Mouse (Mus musculus): Measurements from ENCODE around the gene En2. TPM values are rescaled to one million over a fixed set of nuclear protein-coding genes. Genes with fewer than 3 reads are reported as not detected.

Gene En2
- polyA plus RNA-seq, 1 experiment, result not detected

DNA sequence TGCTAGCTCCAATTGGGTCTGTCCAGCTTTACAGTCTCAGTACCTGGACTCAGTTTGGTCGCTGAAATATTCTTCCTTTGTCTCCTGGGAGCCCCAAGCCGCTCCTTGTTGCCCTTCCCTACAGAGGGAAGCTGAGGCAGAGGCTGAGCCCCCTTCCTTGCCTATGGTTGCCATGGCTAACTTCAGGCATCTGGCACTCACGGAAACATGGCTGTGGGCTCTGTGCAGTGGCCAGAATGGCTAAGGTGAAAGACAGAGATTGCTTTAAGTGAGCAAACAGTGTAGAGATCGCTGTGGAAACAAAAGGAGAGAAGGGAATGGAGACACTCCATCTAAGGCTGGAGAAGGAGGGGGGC, 26.6 kb downstream of the En2 start:
- TF ChIP-seq POLR2A (IDR thresholded peaks at IDR 0.05; ENCODE audit: borderline replicate concordance, extremely low read depth, low read depth, low read length) (no peak), CTCF (IDR thresholded peaks at IDR 0.05; ENCODE audit: insufficient read depth, low read length) (no peak)
- WGBS, result 53% methylated on average over 4 of the region's 4 CpGs
- no peaks in the 10 kb centered on the region for H3K4me1 ChIP-seq (ENCODE audit: control insufficient read depth, insufficient read depth, low read length)
- H3K4me3 ChIP-seq (replicated peaks; ENCODE audit: extremely low read depth, low read depth, low read length), result no peak overlapping the region
- no peak for DNase-seq

DNA sequence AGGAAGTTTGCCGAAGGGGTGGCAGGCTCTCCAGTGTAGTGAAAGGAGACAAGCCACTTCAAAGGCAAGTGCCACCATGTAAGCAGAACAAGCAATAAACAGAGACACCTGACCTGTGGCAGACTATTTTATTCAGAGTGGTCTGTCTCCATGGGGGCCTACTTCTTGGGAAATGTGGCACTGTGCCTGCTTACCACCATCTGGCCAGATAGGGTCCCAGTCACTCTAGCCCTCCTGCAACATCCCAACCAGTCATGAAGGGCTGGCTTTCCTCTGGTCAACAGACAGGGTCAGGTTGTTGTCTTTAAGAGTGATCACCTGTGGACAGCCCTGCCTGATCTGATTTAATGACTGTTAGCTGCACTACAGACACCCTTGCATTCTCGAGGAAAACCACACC, 30.0 kb downstream of the En2 start:
- H3K4me3 ChIP-seq (replicated peaks; ENCODE audit: extremely low read depth, low read depth, low read length), result no peak overlapping the region
- 26% methylated on average over 2 of the region's 2 CpGs for whole genome bisulfite sequencing
- DNase-seq, result no peak
- TF ChIP-seq POLR2A (IDR thresholded peaks at IDR 0.05; ENCODE audit: borderline replicate concordance, extremely low read depth, low read depth, low read length) (no peak), CTCF (IDR thresholded peaks at IDR 0.05; ENCODE audit: insufficient read depth, low read length) (no peak)
- no peaks in the 10 kb centered on the region for H3K4me1 ChIP-seq (ENCODE audit: control insufficient read depth, insufficient read depth, low read length)

DNA sequence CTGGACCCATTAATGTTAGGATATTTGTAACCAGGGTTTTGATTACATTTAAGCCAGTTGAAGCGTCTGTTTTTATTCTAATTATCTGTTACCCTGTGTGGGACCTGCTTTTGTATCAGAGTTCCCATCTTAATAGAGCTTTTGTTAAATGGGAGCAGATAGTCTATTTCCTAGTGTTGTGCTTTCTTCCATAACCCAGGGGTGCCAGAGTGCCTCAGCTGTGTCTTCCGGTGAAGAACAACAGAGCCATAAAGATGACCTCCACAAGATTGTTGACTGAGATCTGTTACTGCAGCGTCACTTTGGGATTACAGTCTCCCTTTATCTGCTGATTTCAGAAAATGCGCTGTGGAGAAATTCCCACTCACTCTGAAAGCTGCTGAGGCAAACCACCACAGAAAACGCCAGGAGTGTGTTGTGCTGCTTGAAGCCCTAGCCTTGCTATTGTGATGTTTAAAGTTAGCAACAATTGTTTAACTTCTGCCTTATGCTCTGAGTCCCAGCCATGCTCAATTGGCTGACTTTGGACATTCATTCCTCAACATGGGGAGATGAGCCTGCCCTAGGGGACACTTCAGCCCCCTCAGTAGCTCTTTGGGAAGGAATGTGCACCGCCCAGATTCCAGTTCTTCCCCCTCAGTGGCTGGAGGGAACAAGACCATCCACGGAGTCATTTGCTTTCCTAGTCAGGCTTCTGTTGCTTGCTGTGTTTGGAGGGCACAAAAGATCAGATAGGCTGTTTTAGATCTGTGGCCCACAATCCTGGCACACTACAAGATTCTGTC, 33.8 kb downstream of the En2 start:
- Histone ChIP-seq H3K4me1 (ENCODE audit: control insufficient read depth, insufficient read depth, low read length) (no peaks in the 10 kb centered on the region), H3K4me3 (replicated peaks; ENCODE audit: extremely low read depth, low read depth, low read length) (no peak overlapping the region)
- WGBS, result 50% methylated on average over 7 of the region's 7 CpGs
- DNase-seq, result no peak
- no peak for TF ChIP-seq POLR2A (IDR thresholded peaks at IDR 0.05; ENCODE audit: borderline replicate concordance, extremely low read depth, low read depth, low read length)
- TF ChIP-seq CTCF (IDR thresholded peaks at IDR 0.05; ENCODE audit: insufficient read depth, low read length), result no peak

DNA sequence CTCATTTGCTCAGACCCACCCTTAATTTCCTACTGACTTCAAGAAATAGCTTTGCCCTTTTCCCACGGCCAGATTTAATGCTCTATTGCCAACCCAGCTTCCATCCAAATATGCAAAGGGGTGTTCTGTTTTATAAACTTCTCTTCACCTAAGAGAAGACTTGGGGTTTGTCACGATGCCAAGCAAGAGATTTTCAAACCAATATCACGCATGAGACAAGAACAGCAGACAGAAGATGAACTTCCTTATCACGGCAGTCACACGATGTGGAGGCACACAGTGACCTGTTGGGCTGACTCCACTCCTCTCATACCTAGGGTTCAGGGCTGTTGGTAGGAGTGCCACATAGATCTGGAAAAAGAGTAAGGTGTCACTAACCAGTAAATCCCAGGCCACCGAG, 37.6 kb downstream of the En2 start:
- H3K4me3 ChIP-seq (replicated peaks; ENCODE audit: extremely low read depth, low read depth, low read length), result no peak overlapping the region
- TF ChIP-seq POLR2A (IDR thresholded peaks at IDR 0.05; ENCODE audit: borderline replicate concordance, extremely low read depth, low read depth, low read length) (no peak), CTCF (IDR thresholded peaks at IDR 0.05; ENCODE audit: insufficient read depth, low read length) (no peak)
- no peaks in the 10 kb centered on the region for H3K4me1 ChIP-seq (ENCODE audit: control insufficient read depth, insufficient read depth, low read length)
- no peak for DNase-seq
- WGBS, result 67% methylated on average over 6 of the region's 6 CpGs

DNA sequence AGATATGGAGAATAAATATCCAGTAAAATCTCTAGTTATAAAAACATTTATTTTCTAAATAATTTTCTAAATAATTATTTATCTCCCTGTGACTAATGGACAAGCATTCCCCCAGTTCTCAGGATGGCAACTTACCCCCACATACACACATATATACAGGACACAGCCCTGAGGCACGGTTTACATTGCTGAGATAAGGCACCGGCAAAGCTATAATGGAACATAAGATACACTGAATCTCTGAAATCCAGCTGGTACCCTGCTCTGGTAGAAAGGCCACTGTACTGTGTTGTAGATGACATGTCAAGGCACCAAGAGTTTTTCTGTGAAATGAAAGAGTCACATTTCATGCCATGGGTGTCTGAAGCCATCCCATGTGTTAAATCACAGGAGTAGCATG, 39.2 kb downstream of the En2 start:
- DNase-seq, result no peak
- Histone ChIP-seq H3K4me1 (ENCODE audit: control insufficient read depth, insufficient read depth, low read length) (no peaks in the 10 kb centered on the region), H3K4me3 (replicated peaks; ENCODE audit: extremely low read depth, low read depth, low read length) (no peak overlapping the region)
- TF ChIP-seq CTCF (IDR thresholded peaks at IDR 0.05; ENCODE audit: insufficient read depth, low read length), result no peak
- WGBS, result 41% methylated on average over 2 of the region's 2 CpGs

DNA sequence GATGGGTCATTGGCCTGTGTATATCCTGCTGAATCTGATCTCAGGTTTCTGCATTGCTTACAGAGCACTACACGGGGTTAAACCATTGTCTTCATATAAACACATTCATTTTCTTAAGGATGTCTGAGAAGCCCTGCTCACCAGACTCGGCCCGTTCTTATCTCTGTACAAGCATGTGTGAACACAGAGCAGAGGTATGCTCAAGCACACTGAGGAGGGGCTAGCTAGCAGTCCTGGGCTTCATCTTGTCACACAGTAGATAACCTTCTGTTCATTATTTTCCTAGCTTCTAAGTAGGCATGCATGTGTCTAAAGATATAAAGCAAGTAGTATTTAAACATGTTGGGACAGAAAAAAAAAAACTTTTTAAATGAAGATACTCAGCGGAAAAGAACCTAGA, 41.0 kb downstream of the En2 start:
- no peak for DNase-seq
- WGBS, result 24% methylated on average over 4 of the region's 4 CpGs
- Histone ChIP-seq H3K4me1 (ENCODE audit: control insufficient read depth, insufficient read depth, low read length) (no peaks in the 10 kb centered on the region), H3K4me3 (replicated peaks; ENCODE audit: extremely low read depth, low read depth, low read length) (no peak overlapping the region)
- no peak for TF ChIP-seq CTCF (IDR thresholded peaks at IDR 0.05; ENCODE audit: insufficient read depth, low read length)
- no peak for TF ChIP-seq POLR2A (IDR thresholded peaks at IDR 0.05; ENCODE audit: borderline replicate concordance, extremely low read depth, low read depth, low read length)

DNA sequence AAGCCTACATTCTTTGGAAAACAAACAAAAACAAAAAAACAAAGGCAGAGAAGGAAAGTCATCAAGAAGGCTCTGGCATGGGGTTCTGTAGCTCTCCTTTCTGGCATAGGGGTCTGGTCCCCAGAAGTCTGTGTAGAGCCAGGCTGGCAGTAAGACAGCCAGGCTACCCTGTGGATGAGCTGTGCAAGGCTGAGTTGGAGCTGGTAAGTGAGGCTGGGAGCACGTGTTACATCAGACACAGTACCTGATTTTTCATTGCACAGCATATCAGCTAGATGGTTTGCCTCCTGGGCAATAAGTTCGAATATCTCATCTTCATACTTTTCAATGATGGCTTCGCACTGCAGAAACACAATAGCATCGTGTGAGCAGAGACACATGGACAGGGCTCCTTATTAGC, 41.5 kb downstream of the En2 start:
- 67% methylated on average over 4 of the region's 4 CpGs for WGBS
- no peak for TF ChIP-seq CTCF (IDR thresholded peaks at IDR 0.05; ENCODE audit: insufficient read depth, low read length)
- TF ChIP-seq POLR2A (IDR thresholded peaks at IDR 0.05; ENCODE audit: borderline replicate concordance, extremely low read depth, low read depth, low read length), result no peak

DNA sequence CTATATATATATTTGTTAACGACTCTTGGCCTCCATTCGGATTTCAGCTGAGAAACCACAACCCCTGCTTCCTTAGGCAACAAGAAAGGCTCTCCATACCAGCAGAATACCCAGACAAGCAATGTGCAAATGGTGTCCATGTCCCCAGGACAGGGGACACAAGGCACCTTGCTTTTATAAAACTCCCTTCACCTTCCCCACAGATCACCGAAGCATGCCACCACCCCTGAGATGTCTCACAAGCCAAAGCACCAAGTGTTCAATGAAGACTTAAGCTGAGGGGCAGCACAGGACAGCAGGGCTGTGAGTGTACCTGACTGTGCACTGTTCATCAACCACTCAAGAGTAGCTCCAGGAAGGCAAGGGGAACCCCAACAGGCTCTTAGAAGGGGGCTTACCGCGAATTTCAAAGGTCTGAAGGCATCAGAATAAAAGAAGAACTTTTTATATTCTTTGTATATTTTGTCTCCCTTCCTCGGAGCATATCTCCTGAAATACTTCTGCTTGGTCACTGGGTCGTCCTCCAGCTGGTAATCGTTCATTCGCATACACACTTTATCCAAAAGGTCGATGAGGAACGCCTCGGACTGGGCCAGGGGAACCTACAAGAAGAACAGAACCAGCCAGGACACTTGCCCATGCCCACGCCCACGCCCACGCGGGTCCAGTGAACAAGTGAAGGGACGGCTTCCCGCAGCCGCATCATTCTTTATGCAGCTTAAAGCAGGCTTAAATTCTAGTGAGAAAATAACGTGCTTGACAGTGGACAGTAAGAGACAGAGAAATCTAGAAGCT, 43.4 kb downstream of the En2 start:
- TF ChIP-seq POLR2A (IDR thresholded peaks at IDR 0.05; ENCODE audit: borderline replicate concordance, extremely low read depth, low read depth, low read length) (no peak), CTCF (IDR thresholded peaks at IDR 0.05; ENCODE audit: insufficient read depth, low read length) (no peak)
- no peak overlapping the region for H3K4me3 ChIP-seq (replicated peaks; ENCODE audit: extremely low read depth, low read depth, low read length)
- no peaks in the 10 kb centered on the region for H3K4me1 ChIP-seq (ENCODE audit: control insufficient read depth, insufficient read depth, low read length)
- no peak for DNase-seq
- 11% methylated on average over 20 of the region's 20 CpGs for WGBS

More for the DNA sequence above, 41.5 kb downstream of the En2 start:
- Histone ChIP-seq H3K4me3 (replicated peaks; ENCODE audit: extremely low read depth, low read depth, low read length) (no peak overlapping the region), H3K4me1 (ENCODE audit: control insufficient read depth, insufficient read depth, low read length) (no peaks in the 10 kb centered on the region)
- DNase-seq, result no peak

DNA sequence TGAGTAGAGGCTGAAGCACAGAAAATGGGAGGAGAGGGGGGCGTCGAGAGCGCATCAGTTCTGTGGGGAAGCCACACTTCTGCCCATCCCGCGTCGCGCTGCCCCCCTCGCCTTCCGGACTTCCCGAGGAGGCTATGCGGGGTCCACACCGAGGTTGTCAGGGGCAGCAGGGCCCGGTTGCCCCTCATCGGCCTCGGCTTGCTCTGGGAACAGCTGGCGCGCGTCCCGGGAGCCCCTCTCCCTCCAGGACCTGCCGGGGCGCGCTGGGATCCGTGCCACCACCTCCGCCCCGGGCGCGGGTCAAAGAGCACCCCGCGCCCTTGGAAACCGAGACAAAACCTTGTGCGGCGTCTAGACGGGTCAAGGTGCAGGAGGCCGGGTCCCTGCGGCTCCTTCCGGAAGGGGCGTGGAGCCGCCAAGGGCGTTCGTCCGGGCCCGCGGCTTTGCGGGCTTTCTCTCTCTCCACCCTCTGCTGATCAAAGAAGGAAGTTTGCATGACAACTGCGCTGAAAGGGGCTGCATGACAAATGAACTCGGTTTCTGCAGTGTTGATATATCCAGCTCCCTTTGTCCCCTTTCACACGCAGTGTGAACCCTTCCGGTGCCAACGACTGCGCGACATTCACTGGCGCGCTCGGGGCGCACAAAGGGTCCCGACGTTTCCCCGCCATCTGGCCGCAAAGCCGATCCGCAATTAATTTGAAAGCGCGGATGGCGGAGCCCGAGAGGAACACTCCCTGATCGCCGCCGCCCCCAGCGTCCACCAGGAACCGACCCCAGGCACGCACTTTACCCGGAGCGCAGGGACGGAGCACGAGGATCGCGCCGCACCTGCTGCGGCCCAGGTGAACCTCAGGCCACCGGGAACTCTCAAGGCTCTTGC, 44.3 kb downstream of the En2 start:
- Histone ChIP-seq H3K4me3 (replicated peaks; ENCODE audit: extremely low read depth, low read depth, low read length) (no peak overlapping the region), H3K4me1 (ENCODE audit: control insufficient read depth, insufficient read depth, low read length) (no peaks in the 10 kb centered on the region)
- TF ChIP-seq CTCF (IDR thresholded peaks at IDR 0.05; ENCODE audit: insufficient read depth, low read length) (no peak), POLR2A (IDR thresholded peaks at IDR 0.05; ENCODE audit: borderline replicate concordance, extremely low read depth, low read depth, low read length) (no peak)
- under 1% methylated on average over 80 of the region's 80 CpGs for WGBS
- DNase-seq, result no peak
